Mouse (Mus musculus): ENCODE measurements around the gene Kdf1. TPM values are rescaled to one million over a fixed set of nuclear protein-coding genes. Genes with fewer than 3 reads are reported as not detected.

The Kdf1 gene
- total RNA-seq, 2 experiments from 2014 or later = not detected

- DNase-seq = no peak
- intact Hi-C loops (cut with DNase I) = no loop called here
Observed at GRCm38 (mm10) chr4:133552029-133552428, 33.3 kb downstream of the Kdf1 start.

GRCm38 (mm10) chr4:133552768-133553447 lies 34.1 kb downstream of the Kdf1 start, which contains the start of gene Nr0b2:
Gene Nr0b2 (plus strand): TSS chr4:133553376.
- peak; percentile 32 to 35 for DNase-seq
- intact Hi-C loops (cut with DNase I) = no loop called here

DNA sequence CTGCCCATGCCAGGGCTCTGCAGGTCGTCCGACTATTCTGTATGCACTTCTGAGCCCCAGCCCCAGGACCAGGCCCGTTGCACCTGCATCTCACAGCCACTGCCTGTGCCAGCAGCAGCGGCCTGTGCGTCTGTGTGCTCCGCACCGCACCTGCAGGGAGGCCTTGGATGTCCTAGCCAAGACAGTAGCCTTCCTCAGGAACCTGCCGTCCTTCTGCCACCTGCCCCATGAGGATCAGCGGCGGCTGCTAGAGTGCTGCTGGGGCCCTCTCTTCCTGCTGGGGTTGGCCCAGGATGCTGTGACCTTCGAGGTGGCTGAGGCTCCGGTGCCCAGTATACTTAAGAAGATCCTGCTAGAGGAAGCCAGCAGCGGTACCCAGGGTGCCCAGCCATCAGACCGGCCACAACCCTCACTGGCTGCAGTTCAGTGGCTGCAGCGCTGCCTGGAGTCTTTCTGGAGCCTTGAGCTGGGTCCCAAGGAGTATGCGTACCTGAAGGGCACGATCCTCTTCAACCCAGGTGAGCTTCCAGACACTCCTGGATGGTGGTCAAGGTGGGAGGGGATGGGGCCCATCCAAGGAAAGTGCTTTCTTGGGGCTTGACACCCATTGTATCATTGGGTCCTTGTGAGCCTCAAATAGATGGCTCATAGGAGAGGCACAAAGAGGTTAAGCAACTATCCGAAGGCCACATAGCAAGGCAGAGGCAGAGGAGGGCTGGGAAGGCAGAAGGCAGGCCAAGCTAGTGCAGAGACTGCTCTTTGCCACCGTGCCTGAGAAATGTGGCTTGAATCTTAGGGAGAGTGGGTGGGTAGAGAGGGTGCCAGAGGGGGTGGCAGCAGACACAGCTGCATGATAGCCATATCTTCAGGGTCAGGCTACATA lies 34.9 kb downstream of the Kdf1 start:
- DNase-seq = peak in 1 of 2 experiments; percentile 34
- intact Hi-C loops (cut with DNase I) = no loop called here

DNA sequence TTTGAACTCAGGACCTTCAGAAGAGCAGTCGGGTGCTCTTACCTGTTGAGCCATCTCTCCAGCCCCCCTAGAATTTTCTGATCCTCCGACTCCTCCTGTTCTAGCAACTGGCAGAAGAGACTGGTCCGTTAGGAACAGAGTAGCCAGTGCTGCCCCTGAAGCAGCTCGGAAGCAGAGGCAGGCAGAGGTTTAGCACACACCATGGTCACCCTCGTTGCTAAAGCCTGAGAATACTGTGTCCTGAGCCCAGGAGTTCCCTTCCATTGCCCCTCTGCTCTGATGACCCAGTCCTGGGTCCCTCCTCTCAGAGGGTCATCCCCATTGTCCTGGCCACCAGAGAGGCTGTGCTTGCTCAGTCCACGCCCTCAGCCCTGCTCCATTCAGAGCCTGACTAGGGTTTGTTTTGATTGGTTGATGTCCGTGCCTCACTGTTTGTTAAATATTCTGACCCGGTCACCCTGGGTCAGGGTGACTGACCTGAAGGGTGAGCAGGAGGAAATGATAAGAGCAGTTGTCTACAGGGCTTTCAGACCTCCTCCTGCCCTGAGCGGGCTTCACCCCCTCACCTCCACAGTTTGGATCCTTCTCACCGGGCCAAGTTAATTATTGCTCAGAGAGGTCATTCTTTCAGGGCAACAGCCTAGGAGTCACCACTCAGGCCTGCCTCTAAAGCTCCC lies 38.4 kb downstream of the Kdf1 start:
- no peak for DNase-seq

GRCm38 (mm10) chr4:133559846-133560245 lies 41.1 kb downstream of the Kdf1 start:
- DNase-seq = no peak
- intact Hi-C loops (cut with DNase I) = no loop called here

More for the DNA sequence above, 38.4 kb downstream of the Kdf1 start:
- intact Hi-C loops (cut with DNase I) = no loop called here

- DNase-seq = no peak
- intact Hi-C loops (cut with DNase I) = no loop called here
Observed at GRCm38 (mm10) chr4:133561622-133562021, 42.9 kb downstream of the Kdf1 start.

GRCm38 (mm10) chr4:133563123-133563571 lies 44.4 kb downstream of the Kdf1 start:
- intact Hi-C loops (cut with DNase I) = no loop called here
- peak; percentile 66 to 75 for DNase-seq

GRCm38 (mm10) chr4:133567251-133567650 lies 48.5 kb downstream of the Kdf1 start:
- intact Hi-C loops (cut with DNase I) = no loop called here
- DNase-seq = no peak

GRCm38 (mm10) chr4:133569291-133570065 lies 50.7 kb downstream of the Kdf1 start:
- DNase-seq = no peak
- intact Hi-C loops (cut with DNase I) = no loop called here

GRCm38 (mm10) chr4:133570066-133570466 lies 51.3 kb downstream of the Kdf1 start:
- DNase-seq = no peak
- intact Hi-C loops (cut with DNase I) = no loop called here

GRCm38 (mm10) chr4:133574070-133574842 lies 55.5 kb downstream of the Kdf1 start, which contains the start of gene Gpatch3:
Gene Gpatch3 (plus strand): TSS chr4:133574745.
- intact Hi-C loops (cut with DNase I) = no loop called here

DNA sequence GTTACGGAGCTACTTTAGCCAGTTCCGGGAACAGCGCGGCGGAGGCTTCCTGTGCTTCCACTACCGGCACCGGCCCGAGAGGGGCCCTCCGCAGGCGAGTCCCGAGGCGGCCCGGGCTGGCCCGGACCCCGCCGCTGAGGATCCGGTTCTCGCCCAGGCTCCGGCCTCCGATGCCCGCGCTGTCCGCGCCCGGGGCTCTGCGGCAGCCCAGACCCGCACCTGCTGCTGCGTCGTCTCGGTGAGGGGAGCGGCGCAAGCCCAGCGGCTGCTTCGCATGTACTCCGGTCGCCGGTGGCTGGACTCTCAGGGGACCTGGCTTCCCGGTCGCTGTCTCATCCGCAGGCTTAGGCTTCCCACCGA lies 56.1 kb downstream of the Kdf1 start:
- no peak for DNase-seq
- intact Hi-C loops (cut with DNase I) = no loop called here

More at GRCm38 (mm10) chr4:133574070-133574842, 55.5 kb downstream of the Kdf1 start, which contains the start of gene Gpatch3:
- peak; percentile 91 to 92 for DNase-seq

DNA sequence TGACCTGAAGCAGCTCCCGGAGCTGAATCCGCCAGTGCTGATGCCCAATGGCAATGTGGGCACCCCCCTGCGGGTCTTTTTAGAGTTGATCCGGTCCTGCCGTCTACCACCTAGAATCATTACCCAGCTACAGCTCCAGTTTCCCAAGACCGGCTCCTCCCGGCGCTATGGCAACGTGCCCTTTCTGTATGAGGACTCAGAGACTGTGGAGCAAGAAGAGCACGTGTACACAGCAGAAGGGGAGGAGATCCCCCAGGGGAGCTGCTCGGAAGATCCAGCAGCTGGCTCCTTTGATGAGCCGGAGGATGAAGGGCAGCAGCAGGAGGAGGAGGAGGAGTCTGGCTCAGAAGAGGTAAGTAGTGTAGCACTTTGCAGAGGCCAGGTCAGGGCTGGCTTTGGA lies 59.2 kb downstream of the Kdf1 start:
- DNase-seq = no peak
- intact Hi-C loops (cut with DNase I) = no loop called here

Small RNAs within 50 kb of the gene (microRNA-seq; reads per million reads assigned to microRNA genes)
- gene Gm23158 (ENCODE audit: borderline number of aligned reads in 2 of 2) = 0 reads per million in 2 experiments

Other genes starting within 250 kb of the Kdf1 start
- 10 to 100 TPM; 30.6 to 30.7 TPM for gene Tmem222, start 241.2 kb upstream of the Kdf1 start, total RNA-seq (2021)
- gene Wdtc1, start 165.5 kb upstream of the Kdf1 start, total RNA-seq (2021) = 10 to 100 TPM; 82.0 to 88.2 TPM
- 10 to 100 TPM; 17.6 to 18.8 TPM for gene Slc9a1, start 149.3 kb upstream of the Kdf1 start, total RNA-seq (2021)
- gene Tent5b, start 38.8 kb upstream of the Kdf1 start, total RNA-seq (2021) = 1 to 10 TPM; 2.1 to 2.2 TPM
- gene Trnp1, start 20.4 kb upstream of the Kdf1 start, total RNA-seq (2021) = 1 to 10 TPM; 1.7 to 2.0 TPM
- gene Nudc, start 27.0 kb downstream of the Kdf1 start, total RNA-seq (2021) = 10 to 100 TPM; 68.6 to 76.2 TPM
- gene Nr0b2, start 34.4 kb downstream of the Kdf1 start, total RNA-seq (2021) = 10 to 100 TPM; 14.2 to 15.3 TPM
- gene Gpatch3, start 55.8 kb downstream of the Kdf1 start, total RNA-seq (2021) = 1 to 10 TPM; 3.3 to 5.5 TPM
- gene Gpn2, start 65.4 kb downstream of the Kdf1 start, total RNA-seq (2021) = 1 to 10 TPM; 7.0 TPM
- 1 to 10 TPM; 1.1 to 1.5 TPM for gene Sfn, start 83.2 kb downstream of the Kdf1 start, total RNA-seq (2021)
- 10 to 100 TPM; 17.2 to 17.3 TPM for gene Zdhhc18, start 131.2 kb downstream of the Kdf1 start, total RNA-seq (2021)
- 10 to 100 TPM; 10.8 to 11.3 TPM for gene Pigv, start 153.7 kb downstream of the Kdf1 start, total RNA-seq (2021)
- gene Arid1a, start 237.8 kb downstream of the Kdf1 start, total RNA-seq (2021) = 10 to 100 TPM; 37.7 to 42.1 TPM